Mouse (Mus musculus) liver, embryonic 14.5 days (tissue): ENCODE results near the gene Tpx2.

Source experiments
- CTCF ChIP-seq: IDR thresholded peaks from 2 replicates; pipeline ENCODE4 v1.5.1; 2016; ENCODE audit warnings: antibody characterized with exemption, low read depth, control low read depth
- EP300 ChIP-seq: IDR thresholded peaks from 2 replicates; pipeline ENCODE4 v1.6.1; 2016; ENCODE audit warnings: antibody characterized with exemption, low read depth

DNA sequence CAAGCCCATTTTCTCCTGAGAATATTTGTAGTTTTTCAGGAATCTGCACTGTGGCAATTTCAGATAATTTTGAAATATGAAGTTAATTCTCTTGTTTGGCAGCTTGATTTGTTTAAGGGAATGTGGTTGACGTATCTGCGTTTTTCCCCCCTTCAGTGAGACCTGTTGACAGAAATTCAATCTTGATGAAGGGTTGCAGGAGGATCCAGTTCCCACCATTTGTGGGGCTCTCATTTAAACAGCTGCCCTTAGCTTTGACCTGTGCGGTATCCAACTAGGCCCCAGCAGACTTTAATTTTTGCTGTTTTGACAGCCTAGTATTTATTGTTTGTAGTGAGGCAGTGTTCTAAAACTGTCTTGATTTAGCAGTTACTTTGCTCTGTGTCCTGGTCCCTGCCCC is 11.7 kb downstream of the Tpx2 start:
- TF ChIP-seq CTCF: no peak
- no peak for TF ChIP-seq EP300
